Mouse (Mus musculus) cerebellum, adult 2 months (tissue): ENCODE results near the gene Nap1l1.

Experiments
- CTCF ChIP-seq: fragments of 200-500 bp; IDR thresholded peaks from 2 replicates; pipeline ENCODE4 v1.5.1; 2011; ENCODE audit warnings: low read depth, mild to moderate bottlenecking, control low read depth, low read length, moderate library complexity, borderline replicate concordance; ENCODE audit not compliant: insufficient read depth
- POLR2A ChIP-seq: fragments of 200-500 bp; IDR thresholded peaks from 2 replicates; pipeline ENCODE4 v1.6.1; 2011; ENCODE audit warnings: low read length, control low read depth, borderline replicate concordance; ENCODE audit not compliant: insufficient read depth

DNA sequence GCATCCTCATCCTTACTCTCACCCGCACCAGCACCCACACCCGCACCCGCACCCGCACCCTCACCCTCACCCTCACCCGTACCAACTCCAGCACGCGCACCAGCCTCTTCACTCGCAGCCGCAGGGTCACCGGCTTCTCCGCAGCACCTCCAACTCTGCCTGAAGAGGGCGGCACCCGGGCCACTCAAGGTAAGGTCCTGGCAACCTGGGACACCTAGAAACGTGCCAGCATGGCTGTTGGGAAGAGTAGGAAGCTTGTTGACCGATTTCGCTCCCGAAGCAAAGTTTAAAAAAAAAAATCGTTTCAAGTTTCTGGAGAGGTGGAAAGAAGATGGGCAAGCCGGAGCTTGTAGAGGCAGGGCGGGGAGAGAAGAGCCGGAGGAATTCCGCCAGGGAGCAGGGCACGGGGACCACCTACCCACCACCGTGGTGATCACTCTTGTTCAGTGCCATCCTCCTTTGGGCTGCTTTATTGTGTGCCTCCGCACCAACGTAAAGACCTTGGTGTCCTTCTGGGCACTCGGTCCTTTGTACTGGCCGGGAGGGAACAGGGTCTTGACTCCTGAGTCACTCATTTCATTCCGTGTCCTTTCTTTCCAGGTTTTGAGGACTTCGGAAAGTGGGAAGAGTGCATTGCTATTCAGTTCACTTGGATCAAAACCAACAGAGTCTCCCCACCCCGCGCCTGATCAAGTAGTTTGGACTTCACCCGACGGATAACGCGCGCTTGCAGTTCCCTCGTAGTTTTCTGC lies 34.6 kb downstream of the Nap1l1 start:
- TF ChIP-seq CTCF: peak; percentile 46; the same call in 1 of the 2 replicates
- TF ChIP-seq POLR2A: no peak
